Mouse (Mus musculus): ENCODE data around the gene Sp6. TPM values are rescaled to one million over a fixed set of nuclear protein-coding genes. Genes with fewer than 3 reads are reported as not detected.

The Sp6 gene
- total RNA-seq, 1 experiment: 5.0 TPM

- Histone ChIP-seq H3K4me3 (ENCODE audit: insufficient read depth in 1 of 2, low read depth in 1 of 2, low read length in 2 of 2, poor library complexity in 1 of 2, severe bottlenecking in 1 of 2) (no peak overlapping the region), H3K36me3 (ENCODE audit: control insufficient read depth, insufficient read depth, low read length, poor library complexity, severe bottlenecking) (peaks cover 4% of the 10 kb centered on the region; the same call in 1 of the 2 replicates), H3K27ac (ENCODE audit: insufficient read depth, low read depth, low read length, poor library complexity, severe bottlenecking) (peak overlapping the region; percentile 56), H3K9ac (ENCODE audit: insufficient read depth, low read depth, low read length, poor library complexity, severe bottlenecking) (no peak overlapping the region), H3K4me1 (ENCODE audit: control insufficient read depth in 2 of 2, insufficient read depth in 2 of 2, low read length in 2 of 2, poor library complexity in 1 of 2) (peaks cover 13 to 27% of the 10 kb centered on the region in 2 experiments), H3K9me3 (ENCODE audit: control insufficient read depth, insufficient read depth, low read depth, low read length) (no peaks in the 10 kb centered on the region)
- TF ChIP-seq ZNF384 (IDR thresholded peaks at IDR 0.05; ENCODE audit: low read depth, low read length): no peak
- TF ChIP-seq HCFC1 (IDR thresholded peaks at IDR 0.05; ENCODE audit: borderline replicate concordance, insufficient read depth, low read length): no peak
- TF ChIP-seq ZC3H11A (IDR thresholded peaks at IDR 0.05; ENCODE audit: borderline replicate concordance, low read depth, low read length): no peak
- TF ChIP-seq CHD2 (IDR thresholded peaks at IDR 0.05; ENCODE audit: low read depth, low read length): no peak
- TF ChIP-seq MAFK (IDR thresholded peaks at IDR 0.05; ENCODE audit: insufficient read depth, low read depth, low read length): no peak
- in situ Hi-C loops (cut with MboI; ENCODE audit: low sequenced_read_pairs in 2 of 2, unreplicated experiment in 2 of 2): no loop called here
- no peak for DNase-seq (ENCODE audit: low read depth, low spot score)
These were observed 37.4 kb upstream of the Sp6 start for GRCm38 (mm10) chr11:96975511-96976378.

- no peak for DNase-seq (ENCODE audit: low read depth, low spot score)
- H3K9me3 ChIP-seq (ENCODE audit: control insufficient read depth, insufficient read depth, low read depth, low read length): no peaks in the 10 kb centered on the region
- no peak for TF ChIP-seq ZNF384 (IDR thresholded peaks at IDR 0.05; ENCODE audit: low read depth, low read length)
- no peak for TF ChIP-seq HCFC1 (IDR thresholded peaks at IDR 0.05; ENCODE audit: borderline replicate concordance, insufficient read depth, low read length)
- no peak for TF ChIP-seq MAFK (IDR thresholded peaks at IDR 0.05; ENCODE audit: insufficient read depth, low read depth, low read length)
- TF ChIP-seq CHD2 (IDR thresholded peaks at IDR 0.05; ENCODE audit: low read depth, low read length): no peak
- no peak for TF ChIP-seq ZC3H11A (IDR thresholded peaks at IDR 0.05; ENCODE audit: borderline replicate concordance, low read depth, low read length)
- H3K4me3 ChIP-seq (ENCODE audit: insufficient read depth in 1 of 2, low read depth in 1 of 2, low read length in 2 of 2, poor library complexity in 1 of 2, severe bottlenecking in 1 of 2): peak overlapping the region; percentile 81 to 93
- H3K4me1 ChIP-seq (ENCODE audit: control insufficient read depth in 2 of 2, insufficient read depth in 2 of 2, low read length in 2 of 2, poor library complexity in 1 of 2): peaks cover 13 to 30% of the 10 kb centered on the region in 2 experiments
- peaks cover 4% of the 10 kb centered on the region; the same call in 1 of the 2 replicates for H3K36me3 ChIP-seq (ENCODE audit: control insufficient read depth, insufficient read depth, low read length, poor library complexity, severe bottlenecking)
- H3K27ac ChIP-seq (ENCODE audit: insufficient read depth, low read depth, low read length, poor library complexity, severe bottlenecking): peak overlapping the region; percentile 40; the same call in 1 of the 2 replicates
- in situ Hi-C loops (cut with MboI; ENCODE audit: low sequenced_read_pairs in 2 of 2, unreplicated experiment in 2 of 2): no loop called here
- H3K9ac ChIP-seq (ENCODE audit: insufficient read depth, low read depth, low read length, poor library complexity, severe bottlenecking): no peak overlapping the region; the same call in 1 of the 2 replicates
These were observed 36.9 kb upstream of the Sp6 start for GRCm38 (mm10) chr11:96976379-96976687.

- Histone ChIP-seq H3K36me3 (ENCODE audit: control insufficient read depth, insufficient read depth, low read length, poor library complexity, severe bottlenecking) (peaks cover 4% of the 10 kb centered on the region; the same call in 1 of the 2 replicates), H3K9me3 (ENCODE audit: control insufficient read depth, insufficient read depth, low read depth, low read length) (no peaks in the 10 kb centered on the region), H3K9ac (ENCODE audit: insufficient read depth, low read depth, low read length, poor library complexity, severe bottlenecking) (peak overlapping the region; percentile 96), H3K27ac (ENCODE audit: insufficient read depth, low read depth, low read length, poor library complexity, severe bottlenecking) (peak overlapping the region; percentile 96), H3K4me3 (ENCODE audit: insufficient read depth in 1 of 2, low read depth in 1 of 2, low read length in 2 of 2, poor library complexity in 1 of 2, severe bottlenecking in 1 of 2) (peak overlapping the region; percentile 81 to 93), H3K4me1 (ENCODE audit: control insufficient read depth in 2 of 2, insufficient read depth in 2 of 2, low read length in 2 of 2, poor library complexity in 1 of 2) (peaks cover 13 to 33% of the 10 kb centered on the region in 2 experiments)
- in situ Hi-C loops (cut with MboI; ENCODE audit: low sequenced_read_pairs in 2 of 2, unreplicated experiment in 2 of 2): no loop called here
- DNase-seq (ENCODE audit: low read depth, low spot score): peak; percentile 74
- TF ChIP-seq MAFK (IDR thresholded peaks at IDR 0.05; ENCODE audit: insufficient read depth, low read depth, low read length) (no peak), ZNF384 (IDR thresholded peaks at IDR 0.05; ENCODE audit: low read depth, low read length) (no peak), ZC3H11A (IDR thresholded peaks at IDR 0.05; ENCODE audit: borderline replicate concordance, low read depth, low read length) (no peak), CHD2 (IDR thresholded peaks at IDR 0.05; ENCODE audit: low read depth, low read length) (no peak), HCFC1 (IDR thresholded peaks at IDR 0.05; ENCODE audit: borderline replicate concordance, insufficient read depth, low read length) (no peak)
These were observed 36.1 kb upstream of the Sp6 start for GRCm38 (mm10) chr11:96976911-96977591.

GRCm38 (mm10) chr11:96977606-96978400 lies 35.4 kb upstream of the Sp6 start:
- no peaks in the 10 kb centered on the region for H3K9me3 ChIP-seq (ENCODE audit: control insufficient read depth, insufficient read depth, low read depth, low read length)
- DNase-seq (ENCODE audit: low read depth, low spot score): peak; percentile 99
- H3K4me1 ChIP-seq (ENCODE audit: control insufficient read depth in 2 of 2, insufficient read depth in 2 of 2, low read length in 2 of 2, poor library complexity in 1 of 2): peaks cover 11 to 29% of the 10 kb centered on the region in 2 experiments; a peak in 3 of 4 replicates
- peak overlapping the region; percentile 96 for H3K27ac ChIP-seq (ENCODE audit: insufficient read depth, low read depth, low read length, poor library complexity, severe bottlenecking)
- TF ChIP-seq ZNF384 (IDR thresholded peaks at IDR 0.05; ENCODE audit: low read depth, low read length) (no peak), CHD2 (IDR thresholded peaks at IDR 0.05; ENCODE audit: low read depth, low read length) (peak; percentile 100)
- H3K9ac ChIP-seq (ENCODE audit: insufficient read depth, low read depth, low read length, poor library complexity, severe bottlenecking): peak overlapping the region; percentile 96
- peaks cover 4% of the 10 kb centered on the region; the same call in 1 of the 2 replicates for H3K36me3 ChIP-seq (ENCODE audit: control insufficient read depth, insufficient read depth, low read length, poor library complexity, severe bottlenecking)
- peak overlapping the region; percentile 81 to 93 for H3K4me3 ChIP-seq (ENCODE audit: insufficient read depth in 1 of 2, low read depth in 1 of 2, low read length in 2 of 2, poor library complexity in 1 of 2, severe bottlenecking in 1 of 2)
- in situ Hi-C loops (cut with MboI; ENCODE audit: low sequenced_read_pairs in 2 of 2, unreplicated experiment in 2 of 2): no loop called here
